Mouse (Mus musculus): ENCODE measurements around the gene Kcnmb1. TPM values are rescaled to one million over a fixed set of nuclear protein-coding genes. Genes with fewer than 3 reads are reported as not detected.

Gene Kcnmb1
- 35.2 and 43.3 TPM in 2 replicates for polyA plus RNA-seq (2012; rRNA removed)

GRCm38 (mm10) chr11:33962688-33963407 lies at the start of gene Kcnmb1:
Gene Kcnmb1 (plus strand): TSS chr11:33963013.
- DNase-seq (ENCODE audit: low spot score) = no peak

- DNase-seq (ENCODE audit: low spot score) = no peak
These were observed 49.8 kb upstream of the Kcnmb1 start for GRCm38 (mm10) chr11:33913061-33913460.

- no peak for DNase-seq (ENCODE audit: low spot score)
These were observed 48.6 kb upstream of the Kcnmb1 start for GRCm38 (mm10) chr11:33914216-33914615.

- DNase-seq (ENCODE audit: low spot score) = peak; percentile 59
These were observed 45.2 kb upstream of the Kcnmb1 start for GRCm38 (mm10) chr11:33917574-33917973.

GRCm38 (mm10) chr11:33918424-33918823 lies 44.4 kb upstream of the Kcnmb1 start:
- no peak for DNase-seq (ENCODE audit: low spot score)

- no peak for DNase-seq (ENCODE audit: low spot score)
These were observed 43.0 kb upstream of the Kcnmb1 start for GRCm38 (mm10) chr11:33919826-33920225.

- no peak for DNase-seq (ENCODE audit: low spot score)
These were observed 41.4 kb upstream of the Kcnmb1 start for GRCm38 (mm10) chr11:33921451-33921850.

GRCm38 (mm10) chr11:33923031-33923430 lies 39.8 kb upstream of the Kcnmb1 start:
- DNase-seq (ENCODE audit: low spot score) = no peak

- DNase-seq (ENCODE audit: low spot score) = no peak
These were observed 37.0 kb upstream of the Kcnmb1 start for GRCm38 (mm10) chr11:33925778-33926177.

GRCm38 (mm10) chr11:33926551-33926950 lies 36.3 kb upstream of the Kcnmb1 start:
- DNase-seq (ENCODE audit: low spot score) = no peak

GRCm38 (mm10) chr11:33927321-33927720 lies 35.5 kb upstream of the Kcnmb1 start:
- no peak for DNase-seq (ENCODE audit: low spot score)

- no peak for DNase-seq (ENCODE audit: low spot score)
These were observed 35.0 kb upstream of the Kcnmb1 start for GRCm38 (mm10) chr11:33927836-33928235.

GRCm38 (mm10) chr11:33928658-33929057 lies 34.2 kb upstream of the Kcnmb1 start:
- DNase-seq (ENCODE audit: low spot score) = no peak

GRCm38 (mm10) chr11:33929412-33929811 lies 33.4 kb upstream of the Kcnmb1 start:
- DNase-seq (ENCODE audit: low spot score) = no peak

- DNase-seq (ENCODE audit: low spot score) = no peak
These were observed 30.9 kb upstream of the Kcnmb1 start for GRCm38 (mm10) chr11:33931836-33932385.

GRCm38 (mm10) chr11:33932386-33933111 lies 30.3 kb upstream of the Kcnmb1 start:
- no peak for DNase-seq (ENCODE audit: low spot score)

- no peak for DNase-seq (ENCODE audit: low spot score)
These were observed 28.5 kb upstream of the Kcnmb1 start for GRCm38 (mm10) chr11:33934286-33934685.

- no peak for DNase-seq (ENCODE audit: low spot score)
These were observed 25.2 kb upstream of the Kcnmb1 start for GRCm38 (mm10) chr11:33937641-33938040.

- DNase-seq (ENCODE audit: low spot score) = no peak
These were observed 24.1 kb upstream of the Kcnmb1 start for GRCm38 (mm10) chr11:33938561-33939274.

- no peak for DNase-seq (ENCODE audit: low spot score)
These were observed 23.2 kb upstream of the Kcnmb1 start for GRCm38 (mm10) chr11:33939456-33940113.

- DNase-seq (ENCODE audit: low spot score) = no peak
These were observed 19.2 kb upstream of the Kcnmb1 start for GRCm38 (mm10) chr11:33943565-33943964.

Measured in urinary bladder, adult 2 months (tissue).